Comparison of ENCODE assay signal across 11 mouse cellular contexts in genomic region chr19:34569896-34570476, GRCm38 (mm10). TPM values are rescaled to one million over a fixed set of nuclear protein-coding genes. Genes with fewer than 3 reads are reported as not detected.
DNase-seq lines count a peak whose midpoint lies in the region; ATAC-seq and TF ChIP-seq lines count a peak whose summit lies in the region.
"Had no signal": no experiment of that assay in that cellular context is flagged by ENCODE, and none has a peak within 500 bp of the region (broad histone marks: within the 10 kb centered on the region; RNA-seq: fewer than 3 reads in every experiment).

No protein-coding gene starts in this region.

- no peaks in the 10 kb centered on the region for H3K9me3 ChIP-seq in forebrain, embryonic 13.5 days (replicated peaks)
- no peaks in the 10 kb centered on the region for H3K9me3 ChIP-seq in midbrain, embryonic 16.5 days (replicated peaks; ENCODE audit: control insufficient read depth, low read length, poor library complexity, severe bottlenecking)

- no peak overlapping the region for H3K4me2 ChIP-seq in forebrain, embryonic 13.5 days
- H3K4me2 ChIP-seq in midbrain, embryonic 16.5 days (ENCODE audit: low read length): no peak overlapping the region
- H3K4me2 ChIP-seq: midbrain, embryonic 11.5 days had no signal

- no peak overlapping the region for H3K27ac ChIP-seq in layer of hippocampus, adult 2 months
- H3K27ac ChIP-seq in brown adipose tissue, adult 24 weeks (replicated peaks; ENCODE audit: low read depth, low read length): peak overlapping the region; percentile 72
- H3K27ac ChIP-seq in forebrain, embryonic 13.5 days: no peak overlapping the region
- H3K27ac ChIP-seq in midbrain, embryonic 16.5 days (ENCODE audit: low read length): no peak overlapping the region
- H3K27ac ChIP-seq: liver, embryonic 14.5 days had no signal

- H3K4me3 ChIP-seq in layer of hippocampus, adult 2 months: no peak overlapping the region
- peak overlapping the region; percentile 43 for H3K4me3 ChIP-seq in brown adipose tissue, adult 24 weeks (ENCODE audit: insufficient read depth, low read depth, low read length)
- H3K4me3 ChIP-seq in forebrain, embryonic 13.5 days: no peak overlapping the region
- H3K4me3 ChIP-seq in midbrain, embryonic 16.5 days (ENCODE audit: low read depth, low read length): no peak overlapping the region

- H3K9ac ChIP-seq in forebrain, embryonic 13.5 days: no peak overlapping the region
- H3K9ac ChIP-seq in midbrain, embryonic 16.5 days (ENCODE audit: low read depth, low read length): no peak overlapping the region
- H3K9ac ChIP-seq: liver, embryonic 14.5 days had no signal

- WGBS in forebrain, embryonic 13.5 days: 84% methylated on average over 4 of the region's 4 CpGs
- WGBS in midbrain, embryonic 16.5 days: 72% methylated on average over 4 of the region's 4 CpGs

- DNase-seq in adrenal gland, postnatal 14 days: peak; percentile 24
- DNase-seq in adrenal gland, adult 18-20 months (ENCODE audit: low spot score in 2 of 2): no peak
- DNase-seq in layer of hippocampus, adult 9-11 months: peak; percentile 48
- no peak for DNase-seq in layer of hippocampus, adult 2 months (ENCODE audit: low spot score in 2 of 2)
- DNase-seq: embryo, embryonic 11 days had no signal

- H3K27me3 ChIP-seq in forebrain, embryonic 13.5 days: no peaks in the 10 kb centered on the region
- no peaks in the 10 kb centered on the region for H3K27me3 ChIP-seq in midbrain, embryonic 16.5 days (ENCODE audit: control insufficient read depth, insufficient read depth, low read depth, low read length)

- no peaks in the 10 kb centered on the region for H3K36me3 ChIP-seq in forebrain, embryonic 13.5 days (ENCODE audit: poor library complexity, severe bottlenecking)
- H3K36me3 ChIP-seq in midbrain, embryonic 16.5 days (ENCODE audit: control insufficient read depth, insufficient read depth, low read length): peaks cover 3% of the 10 kb centered on the region; the same call in 1 of the 2 replicates

- H3K4me1 ChIP-seq in brown adipose tissue, adult 24 weeks (ENCODE audit: control insufficient read depth, insufficient read depth, insufficient read length, low read length): peaks cover 4% of the 10 kb centered on the region; the same call in 1 of the 2 replicates
- H3K4me1 ChIP-seq in forebrain, embryonic 13.5 days: no peaks in the 10 kb centered on the region
- H3K4me1 ChIP-seq in midbrain, embryonic 16.5 days (ENCODE audit: control insufficient read depth, insufficient read depth, low read length): no peaks in the 10 kb centered on the region

- TF ChIP-seq CTCF in layer of hippocampus, adult 2 months (conservative IDR thresholded peaks at IDR 0.05): no peak

- peak; percentile 52 for ATAC-seq in megakaryocyte, adult 5-6 weeks (ENCODE audit: poor library complexity, severe bottlenecking)
- no peak for ATAC-seq in forebrain, embryonic 13.5 days
- ATAC-seq in midbrain, embryonic 16.5 days: no peak

RNA-seq across cellular contexts. Expression of gene Ifit3, which starts 13.3 kb away (rescaled TPM):
- total RNA-seq in adrenal gland, postnatal 14 days (2021): 3.6 and 8.2 TPM in 2 replicates
- 1 to 10 TPM; 5.4 to 6.3 TPM for total RNA-seq in adrenal gland, adult 18-20 months (2021)
- 1 to 10 TPM; 1.9 to 4.0 TPM for total RNA-seq in layer of hippocampus, adult 2 months (2021)
- polyA plus RNA-seq in brown adipose tissue, adult 24 weeks (2012; ENCODE audit: insufficient read depth, insufficient read length, missing spikeins): 4.3 and 8.5 TPM in 2 replicates
- 22.6 and 25.4 TPM in 2 replicates for total RNA-seq in megakaryocyte, adult 5-6 weeks (2015)
- total RNA-seq in megakaryocyte, adult 5-6 weeks (2017): 33.0 and 34.0 TPM in 2 replicates
- 0.26 and 0.43 TPM in 2 replicates for polyA plus RNA-seq in forebrain, embryonic 13.5 days (2015; fragmentation: Nextera tagmentation; extraction: Ambion mirVana)
- 1.0 and 1.8 TPM in 2 replicates for polyA plus RNA-seq in midbrain, embryonic 16.5 days (2015; fragmentation: Nextera tagmentation; extraction: Ambion mirVana)

RNA-seq across cellular contexts. Expression of gene Ifit2, which starts 19.5 kb away (rescaled TPM):
- total RNA-seq in adrenal gland, postnatal 14 days (2021): 3.4 and 4.4 TPM in 2 replicates
- 1 to 10 TPM; 2.8 to 4.3 TPM for total RNA-seq in adrenal gland, adult 18-20 months (2021)
- total RNA-seq in layer of hippocampus, adult 2 months (2021): 1 to 10 TPM; 4.4 to 5.6 TPM
- 2.2 and 2.8 TPM in 2 replicates for polyA plus RNA-seq in brown adipose tissue, adult 24 weeks (2012; ENCODE audit: insufficient read depth, insufficient read length, missing spikeins)
- total RNA-seq in megakaryocyte, adult 5-6 weeks (2015): 10.1 and 10.2 TPM in 2 replicates
- total RNA-seq in megakaryocyte, adult 5-6 weeks (2017): 20.2 and 21.2 TPM in 2 replicates
- 5.1 and 6.0 TPM in 2 replicates for polyA plus RNA-seq in forebrain, embryonic 13.5 days (2015; fragmentation: Nextera tagmentation; extraction: Ambion mirVana)
- polyA plus RNA-seq in midbrain, embryonic 16.5 days (2015; fragmentation: Nextera tagmentation; extraction: Ambion mirVana): 8.3 and 9.9 TPM in 2 replicates

RNA-seq across cellular contexts. Expression of gene Ifit1bl1, which starts 31.8 kb away (rescaled TPM):
- 0.26 and 0.60 TPM in 2 replicates for total RNA-seq in adrenal gland, postnatal 14 days (2021)
- under 1 TPM; 0.40 to 0.48 TPM for total RNA-seq in adrenal gland, adult 18-20 months (2021)
- 1 to 10 TPM; 1.3 to 1.9 TPM for total RNA-seq in layer of hippocampus, adult 2 months (2021)
- polyA plus RNA-seq in brown adipose tissue, adult 24 weeks (2012; ENCODE audit: insufficient read depth, insufficient read length, missing spikeins): 0.48 TPM in 1 of 2 replicates, not detected in the other
- total RNA-seq in megakaryocyte, adult 5-6 weeks (2015): 4.7 and 5.2 TPM in 2 replicates
- total RNA-seq in megakaryocyte, adult 5-6 weeks (2017): 5.7 and 6.4 TPM in 2 replicates
- polyA plus RNA-seq in forebrain, embryonic 13.5 days (2015; fragmentation: Nextera tagmentation; extraction: Ambion mirVana): 0.36 and 0.40 TPM in 2 replicates
- 1.1 and 2.4 TPM in 2 replicates for polyA plus RNA-seq in midbrain, embryonic 16.5 days (2015; fragmentation: Nextera tagmentation; extraction: Ambion mirVana)

RNA-seq across cellular contexts. Expression of gene Ifit3b, which starts 37.8 kb away (rescaled TPM):
- 1.4 and 1.6 TPM in 2 replicates for total RNA-seq in adrenal gland, postnatal 14 days (2021)
- 1 to 10 TPM; 1.9 to 2.5 TPM for total RNA-seq in adrenal gland, adult 18-20 months (2021)
- total RNA-seq in layer of hippocampus, adult 2 months (2021): 1 to 10 TPM; 1.0 to 1.7 TPM
- polyA plus RNA-seq in brown adipose tissue, adult 24 weeks (2012; ENCODE audit: insufficient read depth, insufficient read length, missing spikeins): 0.75 and 2.1 TPM in 2 replicates
- total RNA-seq in megakaryocyte, adult 5-6 weeks (2015): 4.7 and 5.1 TPM in 2 replicates
- 4.2 and 5.1 TPM in 2 replicates for total RNA-seq in megakaryocyte, adult 5-6 weeks (2017)
- not detected in 2 replicates for polyA plus RNA-seq in forebrain, embryonic 13.5 days (2015; fragmentation: Nextera tagmentation; extraction: Ambion mirVana)
- 0.14 and 0.20 TPM in 2 replicates for polyA plus RNA-seq in midbrain, embryonic 16.5 days (2015; fragmentation: Nextera tagmentation; extraction: Ambion mirVana)

RNA-seq across cellular contexts. Expression of gene Lipa, which starts 42.7 kb away (rescaled TPM):
- 128 and 148 TPM in 2 replicates for total RNA-seq in adrenal gland, postnatal 14 days (2021)
- total RNA-seq in adrenal gland, adult 18-20 months (2021): 100 to 1,000 TPM; 101 to 207 TPM
- total RNA-seq in layer of hippocampus, adult 2 months (2021): 10 to 100 TPM; 16.6 to 20.0 TPM
- 84.3 and 109 TPM in 2 replicates for polyA plus RNA-seq in brown adipose tissue, adult 24 weeks (2012; ENCODE audit: insufficient read depth, insufficient read length, missing spikeins)
- total RNA-seq in megakaryocyte, adult 5-6 weeks (2015): 119 and 136 TPM in 2 replicates
- 69.1 and 73.0 TPM in 2 replicates for total RNA-seq in megakaryocyte, adult 5-6 weeks (2017)
- polyA plus RNA-seq in forebrain, embryonic 13.5 days (2015; fragmentation: Nextera tagmentation; extraction: Ambion mirVana): 12.7 and 13.6 TPM in 2 replicates
- polyA plus RNA-seq in midbrain, embryonic 16.5 days (2015; fragmentation: Nextera tagmentation; extraction: Ambion mirVana): 24.9 and 27.2 TPM in 2 replicates

Comparison
In these comparisons a context has a peak if more than half of its experiments do, and no peak if none do; other contexts are left out.
1. DNase-seq: peak in adrenal gland, postnatal 14 days (single experiment) and layer of hippocampus, adult 9-11 months (single experiment); none in adrenal gland, adult 18-20 months (0 of 2) and layer of hippocampus, adult 2 months (0 of 2).